ENCODE assay signal across 19 mouse cellular contexts in genomic region chr9:46092633-46093032, GRCm38 (mm10).
DNase-seq lines count a peak whose midpoint lies in the region; ATAC-seq lines count a peak whose summit lies in the region.
"Had no signal": no experiment of that assay in that cellular context is flagged by ENCODE, and none has a peak within 500 bp of the region (broad histone marks: within the 10 kb centered on the region; RNA-seq: fewer than 3 reads in every experiment).

No protein-coding gene starts in this region.

- ATAC-seq in granulocyte monocyte progenitor cell, adult 5-6 weeks (replicated peaks; ENCODE audit: poor library complexity, severe bottlenecking): peak; percentile 42
- peak; percentile 57 for ATAC-seq in megakaryocyte, adult 5-6 weeks (ENCODE audit: poor library complexity, severe bottlenecking)
- ATAC-seq: CD4-positive, CD25-positive, alpha-beta regulatory T cell, adult 4 months; forebrain, embryonic 15.5 days; hindbrain, embryonic 16.5 days had no signal

- DNase-seq in lung, postnatal 36 days: peak; percentile 25
- no peak for DNase-seq in lung, postnatal 14 days
- no peak for DNase-seq in ovary, postnatal 36 days (ENCODE audit: low spot score)
- DNase-seq in spleen, postnatal 14 days (ENCODE audit: low spot score in 2 of 2): no peak
- DNase-seq: adrenal gland, adult 2 months; adrenal gland, postnatal 14 days; cerebellum, adult 11 months; cerebellum, adult 2 months; cerebellum, adult 9-11 months; cerebellum, postnatal 25 days; gastrocnemius, postnatal 25 days; heart, adult 2 months; heart, postnatal 10 days; heart, postnatal 36 days had no signal
